Mouse (Mus musculus) olfactory bulb, adult 2 months (tissue): Measurements from ENCODE around the gene Mus81.

Experiments
- CTCF ChIP-seq: fragments of 200-500 bp; IDR thresholded peaks from 2 replicates; pipeline ENCODE4 v1.5.1; 2012; ENCODE audit warnings: low read depth, mild to moderate bottlenecking, low read length, moderate library complexity; ENCODE audit not compliant: insufficient read depth
- POLR2A ChIP-seq: fragments of 200-500 bp; IDR thresholded peaks from 2 replicates; pipeline ENCODE4 v1.6.1; 2012; ENCODE audit warnings: mild to moderate bottlenecking, low read depth, low read length, moderate library complexity; ENCODE audit not compliant: insufficient read depth

DNA sequence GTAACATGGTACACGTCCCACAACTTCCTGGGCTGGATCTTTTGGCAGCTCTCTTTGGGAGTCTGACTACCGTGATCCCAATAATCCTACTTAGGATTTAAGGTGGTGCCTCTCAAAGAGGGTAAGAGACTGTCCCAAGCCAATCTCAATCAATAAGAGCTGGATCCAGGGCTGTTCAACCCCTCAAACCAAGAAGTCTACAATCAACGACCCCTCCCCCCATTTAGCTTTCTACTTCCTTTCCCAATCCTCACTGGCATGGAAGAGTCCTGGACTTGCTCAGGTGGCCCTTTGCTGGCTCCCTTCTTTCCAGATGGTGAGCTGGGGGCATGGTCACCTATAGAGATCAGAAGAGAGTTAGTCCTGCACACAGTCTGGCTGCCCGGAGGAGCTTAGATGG is 1.4 kb downstream of the Mus81 start:
- TF ChIP-seq CTCF (no peak), POLR2A (no peak)
